Mouse (Mus musculus) stomach, embryonic 16.5 days (tissue): ENCODE measurements around the gene Ocm. TPM values are rescaled to one million over a fixed set of nuclear protein-coding genes. Genes with fewer than 3 reads are reported as not detected.

Experiments
- ATAC-seq: fragments of 200-750 bp; cut with Nextera tagmentation; 2 replicates; pipeline ENCODE4 v1.8.0; 2017; ENCODE audit warnings: moderate number of reproducible peaks, moderate TSS enrichment; ENCODE audit not compliant: insufficient read depth, low FRiP score
- H3K27ac ChIP-seq: fragments of 300-500 bp; sonication (generic); 2 replicates; pipeline ENCODE4 v1.5.1; 2014; ENCODE audit warnings: low read length
- H3K27me3 ChIP-seq: fragments of 300-500 bp; sonication (generic); 2 replicates; pipeline ENCODE4 v1.6.1; 2014; ENCODE audit warnings: low read length, control low read depth, mixed read lengths; ENCODE audit not compliant: control insufficient read depth, insufficient read depth
- H3K36me3 ChIP-seq: fragments of 300-500 bp; sonication (generic); 2 replicates; pipeline ENCODE4 v1.6.1; 2014; ENCODE audit warnings: low read length; ENCODE audit not compliant: control insufficient read depth, insufficient read depth
- H3K4me1 ChIP-seq: fragments of 300-500 bp; sonication (generic); 2 replicates; pipeline ENCODE4 v1.6.1; 2014; ENCODE audit warnings: low read length, control low read depth, mixed read lengths; ENCODE audit not compliant: control insufficient read depth, insufficient read depth
- H3K4me2 ChIP-seq: fragments of 300-500 bp; sonication (generic); 2 replicates; pipeline ENCODE4 v1.6.1; 2014; ENCODE audit warnings: low read depth, low read length, mixed read lengths
- H3K4me3 ChIP-seq: fragments of 300-500 bp; sonication (generic); replicated peaks from 2 replicates; pipeline ENCODE4 v1.5.1; 2014; ENCODE audit warnings: mild to moderate bottlenecking, low read length
- H3K9ac ChIP-seq: fragments of 300-500 bp; sonication (generic); 2 replicates; pipeline ENCODE4 v1.6.1; 2014; ENCODE audit warnings: low read length
- H3K9me3 ChIP-seq: fragments of 300-500 bp; sonication (generic); replicated peaks from 2 replicates; pipeline ENCODE4 v1.6.1; 2016; ENCODE audit warnings: low read length, control low read depth; ENCODE audit not compliant: control insufficient read depth
- WGBS: fragments of 180-500 bp; shearing (Covaris S2); extraction: QIAGEN DNeasy Blood & Tissue Kit; methylation state at CpG from one replicate; pipeline ENCODE4 v1.1.7; 2014; 5-methylcytosine and 5-hydroxymethylcytosine counted together
- polyA plus RNA-seq: library from polyadenylated mRNA; unstranded; fragments of >200 nt; fragmentation: Nextera tagmentation; extraction: Ambion mirVana; gene quantifications from 2 replicates; pipeline ENCODE4 v1.2.1, GENCODE M21; 2015

Gene Ocm
- polyA plus RNA-seq, 1 experiment from 2014 or later: 0.43 TPM

DNA sequence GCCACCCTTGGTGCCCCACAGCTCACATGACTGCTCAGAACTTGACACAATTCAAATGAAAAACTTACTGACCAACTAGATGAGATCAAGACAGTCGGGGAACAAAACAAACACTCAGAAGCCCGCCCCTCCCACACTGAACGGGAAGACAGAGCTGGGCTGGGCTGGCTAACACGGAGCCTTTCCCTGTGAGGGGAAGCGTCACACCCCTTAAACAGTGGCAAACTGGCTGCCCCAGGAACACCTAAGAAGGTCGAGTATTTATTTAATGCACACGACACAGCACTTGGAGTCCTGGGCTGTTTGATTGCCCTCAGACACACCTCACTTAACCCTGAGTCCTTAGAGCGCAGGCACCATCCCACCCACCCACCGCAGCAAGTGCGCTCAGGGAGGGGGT is 33.8 kb downstream of the Ocm start:
- H3K4me1 ChIP-seq: no peaks in the 10 kb centered on the region
- H3K27ac ChIP-seq: peak overlapping the region; percentile 70
- no peak overlapping the region for H3K4me2 ChIP-seq
- H3K9ac ChIP-seq: no peak overlapping the region
- no peaks in the 10 kb centered on the region for H3K9me3 ChIP-seq
- ATAC-seq: peak; percentile 92
- H3K36me3 ChIP-seq: peaks cover 36% of the 10 kb centered on the region
- H3K27me3 ChIP-seq: no peaks in the 10 kb centered on the region
- WGBS: 56% methylated on average over 10 of the region's 10 CpGs
- H3K4me3 ChIP-seq: no peak overlapping the region

DNA sequence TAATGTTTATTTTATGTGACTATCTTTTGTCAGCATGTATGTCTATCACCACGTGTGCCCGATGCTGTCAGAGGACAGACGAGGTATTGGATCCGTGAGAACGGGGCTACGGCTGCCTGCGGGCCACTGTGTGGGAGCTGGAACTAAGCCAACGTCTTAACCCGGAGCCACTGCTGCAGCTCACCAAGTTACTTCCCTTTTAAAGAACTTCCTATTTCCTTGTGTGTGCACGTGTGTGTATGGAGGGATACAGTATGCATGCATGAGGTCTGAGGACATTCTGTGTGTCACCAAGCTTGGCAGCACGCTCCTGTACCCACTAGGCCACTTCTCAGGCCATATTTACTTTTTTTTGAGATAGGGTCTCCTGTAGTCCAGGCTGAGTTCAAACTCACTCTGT is 36.4 kb downstream of the Ocm start:
- no peak overlapping the region for H3K4me3 ChIP-seq
- WGBS: 77% methylated on average over 11 of the region's 11 CpGs
- H3K27me3 ChIP-seq: no peaks in the 10 kb centered on the region
- H3K9me3 ChIP-seq: no peaks in the 10 kb centered on the region
- H3K27ac ChIP-seq: no peak overlapping the region
- H3K4me1 ChIP-seq: no peaks in the 10 kb centered on the region
- H3K36me3 ChIP-seq: peaks cover 27% of the 10 kb centered on the region
- no peak overlapping the region for H3K4me2 ChIP-seq
- ATAC-seq: 0 out of 2 replicates have a peak, but pooled peaks have one; percentile 6
- no peak overlapping the region for H3K9ac ChIP-seq

DNA sequence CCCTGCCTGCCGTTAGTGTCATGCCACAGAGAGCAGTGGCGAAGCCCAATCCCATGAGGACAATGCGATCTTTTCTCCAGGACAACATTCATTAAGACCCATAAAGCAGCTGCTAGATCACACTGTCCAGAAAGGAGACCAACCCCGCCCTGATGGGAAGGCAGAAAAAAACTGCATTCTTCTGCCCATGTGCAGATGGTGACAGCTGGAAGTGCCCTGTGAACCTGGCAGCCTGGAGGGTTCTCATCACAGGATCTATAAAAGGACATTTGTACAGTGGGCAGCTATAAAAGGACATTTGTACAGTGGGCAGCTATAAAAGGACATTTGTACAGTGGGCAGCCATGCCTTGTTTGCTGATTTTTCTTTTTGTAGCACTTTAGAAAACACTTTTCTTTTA is 37.4 kb downstream of the Ocm start:
- H3K9ac ChIP-seq: no peak overlapping the region
- no peaks in the 10 kb centered on the region for H3K4me1 ChIP-seq
- no peaks in the 10 kb centered on the region for H3K9me3 ChIP-seq
- no peak overlapping the region for H3K27ac ChIP-seq
- H3K36me3 ChIP-seq: peaks cover 22% of the 10 kb centered on the region
- no peak overlapping the region for H3K4me3 ChIP-seq
- no peak overlapping the region for H3K4me2 ChIP-seq
- no peak for ATAC-seq
- WGBS: 89% methylated on average over 4 of the region's 4 CpGs
- H3K27me3 ChIP-seq: no peaks in the 10 kb centered on the region

DNA sequence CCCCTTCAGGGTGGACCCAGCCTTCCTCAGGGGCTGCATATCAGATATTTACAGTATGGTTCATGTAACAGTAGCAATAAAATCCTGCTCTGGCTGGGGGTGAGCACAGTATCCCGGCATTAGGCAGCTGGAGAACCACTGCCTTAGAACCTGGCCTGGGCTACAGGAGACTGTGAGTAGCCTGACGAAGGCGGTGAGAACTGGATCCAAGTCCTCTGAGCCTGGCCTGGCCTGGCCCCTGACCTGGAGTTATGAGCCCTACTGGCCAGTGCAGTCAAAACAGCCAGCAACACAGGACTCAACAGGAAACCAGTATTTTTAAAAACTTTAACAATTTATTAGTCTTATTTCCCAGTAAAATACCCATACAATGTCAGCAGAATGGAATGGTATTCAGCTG is 38.9 kb downstream of the Ocm start:
- H3K36me3 ChIP-seq: peaks cover 19% of the 10 kb centered on the region

DNA sequence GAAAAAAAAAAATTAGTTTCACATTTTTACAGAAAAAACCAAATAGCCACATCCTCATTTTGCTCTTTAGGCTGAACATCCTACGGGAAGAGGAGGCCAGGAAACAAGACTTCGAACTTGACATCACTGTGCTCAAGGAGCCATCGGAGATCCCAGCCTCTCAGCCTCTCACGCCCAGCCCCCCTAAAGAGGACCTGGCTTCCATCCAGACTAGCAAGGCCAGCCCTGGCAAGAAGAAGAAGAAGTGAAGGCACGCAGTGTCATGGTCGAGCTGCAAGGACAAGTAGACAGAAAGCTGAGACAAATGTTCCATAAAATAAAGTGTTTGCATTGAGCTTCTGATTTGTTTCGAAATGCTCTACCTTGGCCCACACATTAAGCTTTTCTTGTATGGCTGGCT is 41.1 kb downstream of the Ocm start:
- Histone ChIP-seq H3K9me3 (no peaks in the 10 kb centered on the region), H3K27ac (no peak overlapping the region), H3K4me2 (no peak overlapping the region), H3K27me3 (no peaks in the 10 kb centered on the region), H3K36me3 (peaks cover 13% of the 10 kb centered on the region; the same call in 1 of the 2 replicates), H3K4me1 (peaks cover 2% of the 10 kb centered on the region; the same call in 1 of the 2 replicates), H3K4me3 (no peak overlapping the region), H3K9ac (no peak overlapping the region)
- no peak for ATAC-seq
- whole genome bisulfite sequencing: 80% methylated on average over 7 of the region's 7 CpGs

More for the DNA sequence above, 38.9 kb downstream of the Ocm start:
- H3K9me3 ChIP-seq: no peaks in the 10 kb centered on the region
- H3K4me1 ChIP-seq: no peaks in the 10 kb centered on the region
- no peak overlapping the region for H3K9ac ChIP-seq
- H3K27ac ChIP-seq: no peak overlapping the region
- H3K4me2 ChIP-seq: no peak overlapping the region
- no peaks in the 10 kb centered on the region for H3K27me3 ChIP-seq
- 91% methylated on average over 3 of the region's 3 CpGs for WGBS
- H3K4me3 ChIP-seq: no peak overlapping the region
- no peak for ATAC-seq

DNA sequence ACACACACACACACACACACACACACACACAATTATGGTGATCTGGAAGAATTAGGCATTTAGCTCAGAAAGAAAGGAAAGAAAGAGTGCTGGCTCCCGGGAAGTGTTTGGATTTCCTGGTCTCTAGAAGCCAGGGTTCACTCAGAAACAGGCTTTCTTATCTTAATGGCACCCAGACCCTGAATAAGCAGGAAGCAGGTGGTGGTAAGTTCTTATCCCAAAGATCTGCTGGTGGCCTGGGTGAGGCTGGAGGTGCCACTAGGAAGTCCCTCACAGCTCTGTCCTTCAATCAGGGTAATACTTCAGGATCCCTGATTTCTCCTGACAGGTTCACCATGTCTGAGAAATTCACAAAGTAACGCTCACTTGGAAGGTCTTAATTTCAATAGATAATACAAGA is 44.1 kb downstream of the Ocm start:
- Histone ChIP-seq H3K4me1 (peaks cover 2% of the 10 kb centered on the region; the same call in 1 of the 2 replicates), H3K9ac (no peak overlapping the region), H3K27ac (peak overlapping the region; percentile 56), H3K27me3 (no peaks in the 10 kb centered on the region), H3K9me3 (no peaks in the 10 kb centered on the region), H3K4me2 (no peak overlapping the region), H3K4me3 (no peak overlapping the region), H3K36me3 (no peaks in the 10 kb centered on the region; the same call in 1 of the 2 replicates)
- ATAC-seq: no peak
- WGBS: 53% methylated on average over 2 of the region's 2 CpGs

DNA sequence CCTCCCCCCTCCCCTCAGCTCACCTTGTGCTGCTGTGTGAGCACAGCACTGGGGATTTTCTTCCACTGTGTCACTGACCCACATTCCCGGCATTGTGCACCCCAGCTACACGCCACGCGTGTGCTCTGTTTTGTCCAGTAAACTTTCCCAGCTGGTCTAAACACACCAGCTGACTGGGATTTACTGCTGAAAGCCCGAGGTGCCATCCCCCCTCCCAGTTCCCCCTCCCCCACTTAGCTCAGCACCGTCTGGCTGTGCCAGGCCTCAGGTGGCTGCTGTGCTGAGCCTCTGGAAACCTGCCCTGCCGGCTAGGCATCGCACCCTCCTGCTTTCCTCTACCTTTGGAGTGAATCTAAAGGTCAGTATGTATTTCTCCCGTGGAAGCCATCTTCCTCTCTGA is 45.6 kb downstream of the Ocm start:
- no peaks in the 10 kb centered on the region for H3K36me3 ChIP-seq
- 22% methylated on average over 9 of the region's 9 CpGs for WGBS
- H3K9me3 ChIP-seq: no peaks in the 10 kb centered on the region
- ATAC-seq: peak; percentile 45; the same call in 1 of the 2 replicates
- no peaks in the 10 kb centered on the region for H3K27me3 ChIP-seq
- peaks cover 2% of the 10 kb centered on the region; the same call in 1 of the 2 replicates for H3K4me1 ChIP-seq
- no peak overlapping the region for H3K4me3 ChIP-seq
- no peak overlapping the region for H3K4me2 ChIP-seq
- no peak overlapping the region for H3K9ac ChIP-seq
- no peak overlapping the region for H3K27ac ChIP-seq

DNA sequence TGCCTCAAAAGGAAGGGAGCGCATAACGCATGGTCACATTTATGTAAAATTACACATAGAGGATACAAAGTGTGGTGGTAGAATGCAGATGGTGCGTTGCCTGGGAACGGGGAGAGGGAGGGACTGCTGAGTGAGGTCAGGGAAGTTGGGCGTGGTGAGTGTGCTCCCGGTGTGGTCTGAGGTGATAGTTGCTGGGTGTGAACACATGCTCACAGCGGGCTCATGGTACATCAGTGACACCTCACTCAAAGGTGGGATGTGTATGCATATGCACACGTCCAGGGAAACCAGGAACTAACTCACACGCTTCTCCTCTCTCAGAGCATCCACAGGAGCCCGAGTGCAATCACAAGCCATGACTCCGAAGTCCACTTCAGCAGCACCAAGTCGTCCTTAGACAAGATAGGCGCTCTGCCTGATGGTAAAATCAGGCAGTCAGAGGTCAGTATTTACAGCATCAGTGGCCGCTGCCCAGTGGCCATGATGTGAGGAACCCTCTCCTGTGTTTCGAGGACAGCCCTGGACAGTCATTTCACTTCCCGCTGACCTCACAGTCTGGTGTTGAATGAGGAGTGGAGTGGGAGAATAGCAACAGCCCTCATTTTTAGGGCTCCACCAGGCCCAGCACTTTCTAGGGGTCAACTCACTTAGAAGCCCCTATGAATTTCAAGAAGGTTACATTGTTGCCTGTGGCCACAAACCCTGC is 49.6 kb downstream of the Ocm start:
- H3K4me1 ChIP-seq: peaks cover 2% of the 10 kb centered on the region; the same call in 1 of the 2 replicates
- no peak for ATAC-seq
- H3K9me3 ChIP-seq: no peaks in the 10 kb centered on the region
- H3K27ac ChIP-seq: no peak overlapping the region
- no peaks in the 10 kb centered on the region for H3K36me3 ChIP-seq
- WGBS: 62% methylated on average over 16 of the region's 16 CpGs
- no peak overlapping the region for H3K4me2 ChIP-seq
- no peak overlapping the region for H3K9ac ChIP-seq
- H3K27me3 ChIP-seq: no peaks in the 10 kb centered on the region
- H3K4me3 ChIP-seq: no peak overlapping the region

DNA sequence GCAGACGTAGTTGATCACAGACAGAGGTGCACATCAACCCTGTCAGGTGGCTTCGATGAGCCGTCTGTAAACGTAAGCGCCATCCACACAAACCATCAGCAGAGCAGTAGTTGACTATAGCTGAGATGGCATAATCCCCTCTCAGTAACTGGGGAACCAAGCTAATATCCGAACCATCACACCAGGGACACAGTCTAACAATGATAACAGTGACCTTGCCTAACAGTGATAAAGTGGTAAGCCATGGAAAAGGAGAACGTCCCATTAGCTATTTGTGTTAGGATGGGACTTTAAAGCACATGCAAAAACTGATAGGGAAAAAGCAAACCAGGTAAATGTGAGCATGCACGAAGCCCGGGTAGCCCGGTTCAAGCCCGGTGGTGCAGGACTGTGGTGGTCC is 50.2 kb downstream of the Ocm start:
- WGBS: 87% methylated on average over 11 of the region's 11 CpGs
- no peaks in the 10 kb centered on the region for H3K36me3 ChIP-seq
- ATAC-seq: no peak
- no peaks in the 10 kb centered on the region for H3K27me3 ChIP-seq
- H3K4me3 ChIP-seq: no peak overlapping the region
- no peak overlapping the region for H3K9ac ChIP-seq
- peaks cover 2% of the 10 kb centered on the region; the same call in 1 of the 2 replicates for H3K4me1 ChIP-seq
- no peaks in the 10 kb centered on the region for H3K9me3 ChIP-seq
- no peak overlapping the region for H3K4me2 ChIP-seq
- H3K27ac ChIP-seq: no peak overlapping the region
